Comparison of ENCODE assay signal across 8 mouse cellular contexts in the genomic region with DNA sequence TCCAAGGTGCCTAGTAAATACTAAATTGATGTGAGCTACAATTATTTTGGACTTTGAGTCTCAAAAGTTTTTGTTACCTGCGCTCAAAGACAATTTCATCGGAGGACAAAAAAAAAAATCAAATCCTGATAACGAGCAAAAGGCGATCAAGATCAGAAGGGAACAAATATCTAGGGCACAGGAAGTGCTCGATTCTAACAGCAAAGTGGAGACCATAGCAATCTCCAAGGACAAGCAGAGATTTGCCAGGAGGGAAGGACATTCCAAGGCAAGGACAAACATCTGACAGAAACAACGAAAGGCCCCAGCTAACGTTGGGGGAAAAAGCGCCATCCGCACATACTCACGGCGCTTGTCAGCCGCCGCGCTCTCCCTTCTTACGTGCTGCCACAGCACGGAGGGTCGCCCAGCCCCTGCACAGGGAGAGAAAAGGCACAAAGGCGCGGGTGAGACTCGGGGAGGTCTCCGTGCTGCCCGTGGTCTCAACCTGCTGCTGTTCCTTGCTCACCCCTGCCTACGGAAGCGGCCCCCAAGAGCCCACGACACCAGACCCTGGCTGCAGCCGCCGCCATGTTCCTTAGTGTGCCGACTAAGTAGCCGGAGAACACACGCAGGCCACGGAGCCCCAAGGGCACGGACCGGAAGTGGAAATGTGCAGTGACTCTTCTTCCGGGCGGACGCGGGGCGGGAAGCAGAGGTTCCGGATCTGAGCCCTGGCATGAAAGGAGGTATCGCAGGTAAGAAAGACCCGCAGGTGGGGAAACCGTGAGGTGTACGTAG. TPM values are rescaled to one million over a fixed set of nuclear protein-coding genes. Genes with fewer than 3 reads are reported as not detected.
A peak's percentile ranks its signal among the peaks of the same experiment; 100 is the strongest.
DNase-seq lines count a peak whose midpoint lies in the region; ATAC-seq and TF ChIP-seq lines count a peak whose summit lies in the region.

A gene (plus strand): TSS at position 665 of the 780 bp plus-strand sequence.
A gene (minus strand): TSS at position 752 of the 780 bp plus-strand sequence.

- H3K9ac ChIP-seq in heart, embryonic 15.5 days = peak within 1 kb of the TSS; percentile 85
- H3K9ac ChIP-seq in liver, embryonic 16.5 days (ENCODE audit: low read depth, low read length) = peak within 1 kb of the TSS; percentile 94
- peak within 1 kb of the TSS; percentile 97 for H3K9ac ChIP-seq in neural tube, embryonic 13.5 days

- H3K4me2 ChIP-seq in heart, embryonic 15.5 days = peak within 1 kb of the TSS; percentile 73
- H3K4me2 ChIP-seq in liver, embryonic 16.5 days (ENCODE audit: low read depth, low read length) = peak within 1 kb of the TSS; percentile 73
- peak within 1 kb of the TSS; percentile 85 for H3K4me2 ChIP-seq in neural tube, embryonic 13.5 days

- H3K9me3 ChIP-seq in forebrain, embryonic 10.5 days = no peaks in the 10 kb centered on the region
- H3K9me3 ChIP-seq in heart, embryonic 15.5 days (replicated peaks) = no peaks in the 10 kb centered on the region
- no peaks in the 10 kb centered on the region for H3K9me3 ChIP-seq in liver, embryonic 16.5 days (replicated peaks; ENCODE audit: control insufficient read depth, low read length)
- no peaks in the 10 kb centered on the region for H3K9me3 ChIP-seq in neural tube, embryonic 13.5 days

- H3K4me3 ChIP-seq in forebrain, embryonic 10.5 days = peak within 1 kb of the TSS; percentile 96
- peak within 1 kb of the TSS; percentile 83 for H3K4me3 ChIP-seq in heart, embryonic 15.5 days
- peak within 1 kb of the TSS; percentile 87 for H3K4me3 ChIP-seq in liver, embryonic 16.5 days (ENCODE audit: low read depth, low read length)
- peak within 1 kb of the TSS; percentile 95 for H3K4me3 ChIP-seq in neural tube, embryonic 13.5 days
- H3K4me3 ChIP-seq in testis, adult 2 months (ENCODE audit: control insufficient read depth, low read depth, low read length) = peak within 1 kb of the TSS; percentile 92

- peak; percentile 89 for ATAC-seq in heart, embryonic 15.5 days (replicated peaks; ENCODE audit: insufficient number of reproducible peaks, insufficient read depth, low FRiP score, low read depth)
- peak; percentile 96 for ATAC-seq in liver, embryonic 16.5 days (ENCODE audit: low read depth)
- ATAC-seq in neural tube, embryonic 13.5 days (ENCODE audit: low read depth) = peak; percentile 94

- H3K27me3 ChIP-seq in forebrain, embryonic 10.5 days (ENCODE audit: poor library complexity, severe bottlenecking) = no peaks in the 10 kb centered on the region
- no peaks in the 10 kb centered on the region for H3K27me3 ChIP-seq in heart, embryonic 15.5 days
- H3K27me3 ChIP-seq in liver, embryonic 16.5 days (ENCODE audit: control insufficient read depth, insufficient read depth, low read depth, low read length) = no peaks in the 10 kb centered on the region
- H3K27me3 ChIP-seq in neural tube, embryonic 13.5 days = no peaks in the 10 kb centered on the region
- no peaks in the 10 kb centered on the region for H3K27me3 ChIP-seq in testis, adult 2 months (ENCODE audit: control insufficient read depth, insufficient read depth, low read length)

- TF ChIP-seq CTCF in testis, adult 2 months (IDR thresholded peaks at IDR 0.05; ENCODE audit: control insufficient read depth, insufficient read depth, insufficient replicate concordance, low read depth, low read length) = no peak

- peak within 1 kb of the TSS; percentile 98 for H3K27ac ChIP-seq in forebrain, embryonic 10.5 days
- H3K27ac ChIP-seq in heart, embryonic 15.5 days = peak within 1 kb of the TSS; percentile 93
- H3K27ac ChIP-seq in liver, embryonic 16.5 days (ENCODE audit: low read length) = peak within 1 kb of the TSS; percentile 90
- peak within 1 kb of the TSS; percentile 96 for H3K27ac ChIP-seq in neural tube, embryonic 13.5 days (replicated peaks)
- peak within 1 kb of the TSS; percentile 96 for H3K27ac ChIP-seq in testis, adult 2 months (ENCODE audit: control insufficient read depth, insufficient read depth, low read depth, low read length)

- TF ChIP-seq POLR2A in testis, adult 2 months (IDR thresholded peaks at IDR 0.05; ENCODE audit: control insufficient read depth, low read depth, low read length) = peak; percentile 90; the same call in 1 of the 2 replicates

- WGBS in forebrain, embryonic 10.5 days = under 1% methylated on average over 43 of the region's 43 CpGs
- under 1% methylated on average over 43 of the region's 43 CpGs for WGBS in heart, embryonic 15.5 days
- WGBS in liver, embryonic 16.5 days (ENCODE audit: insufficient replicate concordance) = under 1% methylated on average over 43 of the region's 43 CpGs
- WGBS in neural tube, embryonic 13.5 days = under 1% methylated on average over 43 of the region's 43 CpGs

- peaks cover 72% of the 10 kb centered on the region for H3K36me3 ChIP-seq in forebrain, embryonic 10.5 days (replicated peaks)
- peaks cover 44% of the 10 kb centered on the region for H3K36me3 ChIP-seq in heart, embryonic 15.5 days
- peaks cover 21% of the 10 kb centered on the region for H3K36me3 ChIP-seq in liver, embryonic 16.5 days (ENCODE audit: control insufficient read depth, insufficient read depth)
- peaks cover 53% of the 10 kb centered on the region for H3K36me3 ChIP-seq in neural tube, embryonic 13.5 days
- no peaks in the 10 kb centered on the region; the same call in 1 of the 2 replicates for H3K36me3 ChIP-seq in testis, adult 2 months (ENCODE audit: control insufficient read depth, insufficient read depth, low read length)

- DNase-seq in CD8-positive naive resting alpha-beta T cell, adult 2 months (ENCODE audit: low read depth in 2 of 2, low spot score in 2 of 2) = peak; percentile 86 to 91
- peak; percentile 88 for DNase-seq in c-Kit-positive CD71-negative TER-119-negative erythroid progenitor cells, embryonic 14.5 days (ENCODE audit: low read depth)
- DNase-seq in forebrain, embryonic 10.5 days (ENCODE audit: extremely low spot score, low spot score) = peak; percentile 94
- peak; percentile 89 to 94 for DNase-seq in kidney, postnatal 25 days

- peaks cover 38% of the 10 kb centered on the region for H3K4me1 ChIP-seq in forebrain, embryonic 10.5 days
- H3K4me1 ChIP-seq in heart, embryonic 15.5 days (replicated peaks) = peaks cover 30% of the 10 kb centered on the region
- peaks cover 19% of the 10 kb centered on the region for H3K4me1 ChIP-seq in liver, embryonic 16.5 days (ENCODE audit: control insufficient read depth, low read depth, low read length)
- peaks cover 37% of the 10 kb centered on the region for H3K4me1 ChIP-seq in neural tube, embryonic 13.5 days (replicated peaks)
- H3K4me1 ChIP-seq in testis, adult 2 months (ENCODE audit: control insufficient read depth, insufficient read depth, low read length) = no peaks in the 10 kb centered on the region; the same call in 1 of the 2 replicates

RNA-seq across cellular contexts. Expression of the first gene that starts in this region (rescaled TPM):
- 59.1 and 61.4 TPM in 2 replicates for polyA plus RNA-seq in forebrain, embryonic 10.5 days (2016; fragmentation: Nextera tagmentation; extraction: Ambion mirVana)
- 22.5 and 29.2 TPM in 2 replicates for polyA plus RNA-seq in heart, embryonic 15.5 days (2015; fragmentation: Nextera tagmentation; extraction: Ambion mirVana)
- polyA plus RNA-seq in liver, embryonic 16.5 days (2015; fragmentation: Nextera tagmentation; extraction: Ambion mirVana) = 15.7 TPM in 2 replicates
- 51.2 and 51.6 TPM in 2 replicates for polyA plus RNA-seq in neural tube, embryonic 13.5 days (2015; fragmentation: Nextera tagmentation; extraction: Ambion mirVana)
- 34.5 and 35.5 TPM in 2 replicates for polyA plus RNA-seq in testis, adult 2 months (2012; rRNA removed)

RNA-seq across cellular contexts. Expression of the second gene that starts in this region (rescaled TPM):
- 201 and 203 TPM in 2 replicates for polyA plus RNA-seq in forebrain, embryonic 10.5 days (2016; fragmentation: Nextera tagmentation; extraction: Ambion mirVana)
- polyA plus RNA-seq in heart, embryonic 15.5 days (2015; fragmentation: Nextera tagmentation; extraction: Ambion mirVana) = 355 and 388 TPM in 2 replicates
- polyA plus RNA-seq in liver, embryonic 16.5 days (2015; fragmentation: Nextera tagmentation; extraction: Ambion mirVana) = 143 and 146 TPM in 2 replicates
- 211 and 216 TPM in 2 replicates for polyA plus RNA-seq in neural tube, embryonic 13.5 days (2015; fragmentation: Nextera tagmentation; extraction: Ambion mirVana)
- polyA plus RNA-seq in testis, adult 2 months (2012; rRNA removed) = 139 and 170 TPM in 2 replicates

Comparison
In these comparisons a context has a peak if more than half of its experiments do, and no peak if none do; other contexts are left out.
1. Peak in every context shown above with its lines: DNase-seq, ATAC-seq, H3K4me3 ChIP-seq and H3K27ac ChIP-seq.